Mouse (Mus musculus): ENCODE results near the gene Sult2b1.

DNA sequence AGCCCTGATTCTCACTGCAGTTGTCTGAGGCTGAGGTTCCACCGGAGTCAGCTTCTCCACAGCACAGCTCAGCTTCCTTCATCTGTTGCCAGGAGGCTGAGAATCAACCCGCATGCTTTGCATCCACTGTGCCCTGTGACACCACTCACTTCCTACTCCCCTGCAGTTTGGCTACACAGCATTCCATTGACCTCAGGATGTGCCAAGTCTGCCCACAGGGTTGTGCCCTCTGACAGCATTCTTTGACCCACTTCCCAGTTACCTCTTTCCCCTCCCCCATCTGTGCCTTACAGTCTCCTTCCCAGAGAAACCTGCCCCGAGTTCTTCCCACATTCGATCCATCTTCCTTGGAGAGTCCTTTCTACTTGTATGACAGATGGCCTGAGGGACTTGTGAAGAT, 2.2 kb downstream of the Sult2b1 start:
- TF ChIP-seq POLR2A (IDR thresholded peaks at IDR 0.05; ENCODE audit: control insufficient read depth, low read depth, low read length) (no peak), CTCF (IDR thresholded peaks at IDR 0.05; ENCODE audit: control insufficient read depth, insufficient read depth, insufficient replicate concordance, low read depth, low read length) (no peak)
